Comparison of ENCODE assay signal across 11 mouse cellular contexts in genomic region chr5:36099662-36100061, GRCm38 (mm10).
A peak's percentile ranks its signal among the peaks of the same experiment; 100 is the strongest.
DNase-seq lines count a peak whose midpoint lies in the region; ATAC-seq lines count a peak whose summit lies in the region.
"Had no signal": no experiment of that assay in that cellular context is flagged by ENCODE, and none has a peak within 500 bp of the region (broad histone marks: within the 10 kb centered on the region; RNA-seq: fewer than 3 reads in every experiment).

No protein-coding gene starts in this region.

- H3K4me3 ChIP-seq in heart, embryonic 11.5 days (ENCODE audit: low read depth, low read length) = no peak overlapping the region
- no peak overlapping the region for H3K4me3 ChIP-seq in intestine, embryonic 16.5 days (ENCODE audit: low read length)
- H3K4me3 ChIP-seq: embryonic facial prominence, embryonic 12.5 days; midbrain, embryonic 13.5 days had no signal

- no peak for ATAC-seq in heart, embryonic 11.5 days (replicated peaks; ENCODE audit: insufficient number of reproducible peaks, low FRiP score, low TSS enrichment)
- ATAC-seq in CD4-positive, CD25-positive, alpha-beta regulatory T cell, adult 4 months = peak; percentile 45
- ATAC-seq in intestine, embryonic 16.5 days = peak; percentile 70
- ATAC-seq: midbrain, embryonic 13.5 days had no signal

- H3K9ac ChIP-seq in heart, embryonic 11.5 days (ENCODE audit: low read depth, low read length) = no peak overlapping the region
- no peak overlapping the region for H3K9ac ChIP-seq in intestine, embryonic 16.5 days (ENCODE audit: low read depth, low read length)
- H3K9ac ChIP-seq: embryonic facial prominence, embryonic 12.5 days; midbrain, embryonic 13.5 days had no signal

- WGBS in heart, embryonic 11.5 days (ENCODE audit: insufficient replicate concordance) = 50% methylated on average over 4 of the region's 4 CpGs
- 46% methylated on average over 4 of the region's 4 CpGs for WGBS in intestine, embryonic 16.5 days

- peaks cover 8% of the 10 kb centered on the region for H3K4me1 ChIP-seq in heart, embryonic 11.5 days (ENCODE audit: control insufficient read depth, insufficient read depth, low read length)
- H3K4me1 ChIP-seq in intestine, embryonic 16.5 days (ENCODE audit: control insufficient read depth, insufficient read depth, low read length) = peaks cover 6% of the 10 kb centered on the region
- H3K4me1 ChIP-seq: embryonic facial prominence, embryonic 12.5 days had no signal

- no peaks in the 10 kb centered on the region for H3K36me3 ChIP-seq in heart, embryonic 11.5 days (ENCODE audit: control insufficient read depth, insufficient read depth, low read length)
- no peaks in the 10 kb centered on the region for H3K36me3 ChIP-seq in intestine, embryonic 16.5 days (ENCODE audit: control insufficient read depth, insufficient read depth, low read length)
- H3K36me3 ChIP-seq: embryonic facial prominence, embryonic 12.5 days; midbrain, embryonic 13.5 days had no signal

- no peaks in the 10 kb centered on the region for H3K9me3 ChIP-seq in heart, embryonic 11.5 days (replicated peaks; ENCODE audit: control insufficient read depth, low read length)
- no peaks in the 10 kb centered on the region for H3K9me3 ChIP-seq in intestine, embryonic 16.5 days (ENCODE audit: control insufficient read depth, low read length)
- H3K9me3 ChIP-seq: embryonic facial prominence, embryonic 12.5 days; midbrain, embryonic 13.5 days had no signal

- no peak overlapping the region for H3K4me2 ChIP-seq in heart, embryonic 11.5 days
- no peak overlapping the region for H3K4me2 ChIP-seq in intestine, embryonic 16.5 days (ENCODE audit: low read depth, low read length)
- H3K4me2 ChIP-seq: embryonic facial prominence, embryonic 12.5 days; midbrain, embryonic 13.5 days had no signal

- DNase-seq in heart, postnatal 4 days = peak; percentile 26
- peak; percentile 62 for DNase-seq in lung, postnatal 10 days
- no peak for DNase-seq in spleen, postnatal 14 days (ENCODE audit: low spot score in 2 of 2)
- no peak for DNase-seq in frontal cortex, postnatal 14 days (ENCODE audit: low spot score in 2 of 2)
- DNase-seq in left cerebral cortex, adult 11 months (ENCODE audit: low spot score) = no peak
- DNase-seq: cerebellum, adult 11-12 months had no signal

- no peak overlapping the region for H3K27ac ChIP-seq in heart, embryonic 11.5 days (ENCODE audit: low read depth, low read length)
- no peak overlapping the region for H3K27ac ChIP-seq in intestine, embryonic 16.5 days (ENCODE audit: low read length)
- H3K27ac ChIP-seq: embryonic facial prominence, embryonic 12.5 days; midbrain, embryonic 13.5 days had no signal

- no peaks in the 10 kb centered on the region for H3K27me3 ChIP-seq in heart, embryonic 11.5 days (ENCODE audit: control insufficient read depth, insufficient read depth, low read length)
- no peaks in the 10 kb centered on the region for H3K27me3 ChIP-seq in intestine, embryonic 16.5 days (replicated peaks; ENCODE audit: control insufficient read depth, insufficient read depth, low read length)
- H3K27me3 ChIP-seq: embryonic facial prominence, embryonic 12.5 days; midbrain, embryonic 13.5 days had no signal

Comparison
In these comparisons a context has a peak if more than half of its experiments do, and no peak if none do; other contexts are left out.
1. DNase-seq: peak in heart, postnatal 4 days (single experiment) and lung, postnatal 10 days (single experiment); none in spleen, postnatal 14 days (0 of 2), frontal cortex, postnatal 14 days (0 of 2) and left cerebral cortex, adult 11 months (single experiment).